Mouse (Mus musculus) neural tube, embryonic 15.5 days (tissue): ENCODE data around the gene Fcgrt. TPM values are rescaled to one million over a fixed set of nuclear protein-coding genes. Genes with fewer than 3 reads are reported as not detected.
"Not testable (repeated sequence)": the region's sequence is repeated elsewhere in the genome, so short reads cannot be mapped to it uniquely, and the experiment has no call there.

ENCODE experiments used
- ATAC-seq: fragments of 200-750 bp; cut with Nextera tagmentation; 2 replicates; pipeline ENCODE4 v1.8.0; 2017; ENCODE audit warnings: mild to moderate bottlenecking, moderate TSS enrichment, moderate library complexity; ENCODE audit not compliant: low FRiP score
- H3K27ac ChIP-seq: fragments of 300-500 bp; sonication (generic); replicated peaks from 2 replicates; pipeline ENCODE4 v1.5.1; 2015; ENCODE audit warnings: mild to moderate bottlenecking, inconsistent platforms
- H3K27me3 ChIP-seq: fragments of 300-500 bp; sonication (generic); replicated peaks from 2 replicates; pipeline ENCODE4 v1.6.1; 2015; ENCODE audit warnings: inconsistent platforms
- H3K36me3 ChIP-seq: fragments of 300-500 bp; sonication (generic); 2 replicates; pipeline ENCODE4 v1.6.1; 2015; ENCODE audit warnings: inconsistent platforms
- H3K4me1 ChIP-seq: fragments of 300-500 bp; sonication (generic); 2 replicates; pipeline ENCODE4 v1.6.1; 2015; ENCODE audit warnings: inconsistent platforms
- H3K4me2 ChIP-seq: fragments of 300-500 bp; sonication (generic); 2 replicates; pipeline ENCODE4 v1.6.1; 2015; ENCODE audit warnings: inconsistent platforms, mild to moderate bottlenecking, moderate library complexity
- H3K4me3 ChIP-seq: fragments of 300-500 bp; sonication (generic); replicated peaks from 2 replicates; pipeline ENCODE4 v1.5.1; 2015; ENCODE audit warnings: mild to moderate bottlenecking, inconsistent platforms
- H3K9ac ChIP-seq: fragments of 300-500 bp; sonication (generic); replicated peaks from 2 replicates; pipeline ENCODE4 v1.6.1; 2015; ENCODE audit warnings: mild to moderate bottlenecking, inconsistent platforms
- H3K9me3 ChIP-seq: fragments of 300-500 bp; sonication (generic); replicated peaks from 2 replicates; pipeline ENCODE4 v1.6.1; 2016; ENCODE audit warnings: inconsistent platforms
- WGBS: fragments of 180-500 bp; shearing (Covaris S2); methylation state at CpG from one replicate; pipeline ENCODE4 v1.1.7; 2015; ENCODE audit warnings: mixed read lengths; 5-methylcytosine and 5-hydroxymethylcytosine counted together
- polyA plus RNA-seq: library from polyadenylated mRNA; unstranded; fragments of >200 nt; fragmentation: Nextera tagmentation; extraction: Ambion mirVana; gene quantifications from 2 replicates; pipeline ENCODE4 v1.2.1, GENCODE M21; 2015

The Fcgrt gene
- polyA plus RNA-seq, 1 experiment from 2014 or later = 33.8 TPM

- H3K4me3 ChIP-seq = no peak overlapping the region
- H3K27ac ChIP-seq = no peak overlapping the region
- no peak for ATAC-seq
- H3K4me2 ChIP-seq = no peak overlapping the region
- H3K4me1 ChIP-seq = no peaks in the 10 kb centered on the region
- WGBS = 87% methylated on average over 5 of the region's 5 CpGs
- no peak overlapping the region for H3K9ac ChIP-seq
- no peaks in the 10 kb centered on the region for H3K27me3 ChIP-seq
- no peaks in the 10 kb centered on the region for H3K9me3 ChIP-seq
- no peaks in the 10 kb centered on the region for H3K36me3 ChIP-seq
Measured at GRCm38 (mm10) chr7:45104941-45105340, 1.3 kb upstream of the Fcgrt start.

GRCm38 (mm10) chr7:45102940-45103585, 588 bp downstream of the Fcgrt start:
- peak overlapping the region; percentile 27 for H3K4me3 ChIP-seq

GRCm38 (mm10) chr7:45102441-45102840, 1.2 kb downstream of the Fcgrt start:
- Histone ChIP-seq H3K9ac (no peak overlapping the region), H3K27me3 (no peaks in the 10 kb centered on the region), H3K27ac (no peak overlapping the region), H3K4me2 (peak overlapping the region; percentile 42), H3K4me3 (no peak overlapping the region), H3K36me3 (no peaks in the 10 kb centered on the region), H3K9me3 (no peaks in the 10 kb centered on the region), H3K4me1 (no peaks in the 10 kb centered on the region)
- WGBS = 89% methylated on average over 11 of the region's 11 CpGs
- no peak for ATAC-seq

More at GRCm38 (mm10) chr7:45102940-45103585, 588 bp downstream of the Fcgrt start:
- Histone ChIP-seq H3K36me3 (no peaks in the 10 kb centered on the region), H3K9ac (no peak overlapping the region), H3K4me2 (peak overlapping the region; percentile 42), H3K4me1 (no peaks in the 10 kb centered on the region), H3K9me3 (no peaks in the 10 kb centered on the region), H3K27me3 (no peaks in the 10 kb centered on the region), H3K27ac (peak overlapping the region; percentile 71)
- WGBS = 82% methylated on average over 9 of the region's 9 CpGs
- ATAC-seq = no peak

- Histone ChIP-seq H3K9ac (no peak overlapping the region), H3K36me3 (no peaks in the 10 kb centered on the region), H3K4me1 (no peaks in the 10 kb centered on the region), H3K27me3 (no peaks in the 10 kb centered on the region), H3K27ac (no peak overlapping the region), H3K4me2 (no peak overlapping the region), H3K4me3 (no peak overlapping the region), H3K9me3 (no peaks in the 10 kb centered on the region)
- 97% methylated on average over 6 of the region's 6 CpGs for WGBS
- ATAC-seq = no peak
Measured at GRCm38 (mm10) chr7:45100046-45100445, 3.6 kb downstream of the Fcgrt start.

DNA sequence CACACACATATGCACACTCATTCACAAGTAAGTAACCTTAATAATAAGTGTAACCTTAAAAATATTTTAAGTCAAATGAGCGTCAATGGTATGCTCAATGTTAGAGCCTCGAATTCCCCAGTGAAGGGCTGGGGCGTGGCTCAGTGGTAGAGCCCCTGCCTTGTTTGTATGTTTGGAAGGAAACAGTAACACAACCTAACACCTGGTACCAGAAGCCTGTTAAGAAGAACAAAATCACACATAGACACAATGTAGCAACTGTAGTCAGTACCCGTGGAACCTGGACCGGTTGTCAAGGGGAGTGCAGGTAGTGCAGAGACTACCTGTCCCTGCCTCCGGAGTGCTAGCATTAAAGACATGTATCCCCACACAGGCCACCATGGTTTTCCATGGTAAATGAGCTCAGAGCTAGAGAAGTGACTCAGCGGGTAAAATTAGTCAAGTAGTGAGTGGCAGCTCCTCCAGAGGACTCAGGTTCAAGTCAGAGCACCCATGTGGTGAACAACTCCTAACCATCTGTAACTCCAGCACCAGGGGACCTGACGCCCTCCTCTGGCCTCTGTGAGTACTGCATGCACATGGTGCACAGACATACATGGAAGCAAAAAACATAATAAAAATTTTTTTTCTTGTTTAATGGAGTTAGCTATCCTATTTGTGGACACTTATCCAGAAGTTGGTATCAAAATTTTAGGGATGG, 5.0 kb downstream of the Fcgrt start:
- WGBS = 87% methylated on average over 8 of the region's 8 CpGs
- Histone ChIP-seq H3K27ac (no peak overlapping the region), H3K9me3 (no peaks in the 10 kb centered on the region), H3K27me3 (no peaks in the 10 kb centered on the region), H3K36me3 (no peaks in the 10 kb centered on the region), H3K9ac (no peak overlapping the region), H3K4me1 (no peaks in the 10 kb centered on the region), H3K4me2 (no peak overlapping the region), H3K4me3 (no peak overlapping the region)
- ATAC-seq = no peak

- Histone ChIP-seq H3K9me3 (no peaks in the 10 kb centered on the region), H3K9ac (no peak overlapping the region), H3K36me3 (no peaks in the 10 kb centered on the region), H3K4me2 (no peak overlapping the region), H3K27ac (no peak overlapping the region), H3K4me1 (peaks cover 4% of the 10 kb centered on the region; the same call in 1 of the 2 replicates), H3K27me3 (no peaks in the 10 kb centered on the region), H3K4me3 (no peak overlapping the region)
- no peak for ATAC-seq
- 76% methylated on average over 6 of the region's 6 CpGs for WGBS
Measured at GRCm38 (mm10) chr7:45097479-45097878, 6.2 kb downstream of the Fcgrt start.

DNA sequence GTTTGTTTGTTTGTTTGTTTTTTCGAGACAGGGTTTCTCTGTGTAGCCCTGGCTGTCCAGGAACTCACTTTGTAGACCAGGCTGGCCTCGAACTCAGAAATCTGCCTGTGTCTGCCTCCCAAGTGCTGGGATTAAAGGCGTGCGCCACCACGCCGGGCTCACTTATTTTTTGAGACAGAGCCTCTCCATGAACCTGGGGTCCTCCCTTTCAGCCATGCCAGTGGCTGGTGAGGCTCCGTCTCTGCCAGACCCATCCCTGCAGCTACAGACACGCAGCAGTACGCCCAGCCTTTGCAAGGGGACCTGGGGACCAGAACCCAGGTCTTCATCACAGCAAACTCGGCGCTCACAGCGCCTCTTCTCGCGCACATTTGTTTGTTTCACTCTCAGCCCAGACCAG, 7.7 kb downstream of the Fcgrt start:
- not testable (repeated sequence) for H3K36me3 ChIP-seq, H3K4me3 ChIP-seq, ATAC-seq, H3K9ac ChIP-seq, H3K27ac ChIP-seq, H3K9me3 ChIP-seq, H3K4me2 ChIP-seq, H3K27me3 ChIP-seq
- WGBS = 94% methylated on average over 14 of the region's 14 CpGs
- H3K4me1 ChIP-seq = peaks cover 17% of the 10 kb centered on the region

DNA sequence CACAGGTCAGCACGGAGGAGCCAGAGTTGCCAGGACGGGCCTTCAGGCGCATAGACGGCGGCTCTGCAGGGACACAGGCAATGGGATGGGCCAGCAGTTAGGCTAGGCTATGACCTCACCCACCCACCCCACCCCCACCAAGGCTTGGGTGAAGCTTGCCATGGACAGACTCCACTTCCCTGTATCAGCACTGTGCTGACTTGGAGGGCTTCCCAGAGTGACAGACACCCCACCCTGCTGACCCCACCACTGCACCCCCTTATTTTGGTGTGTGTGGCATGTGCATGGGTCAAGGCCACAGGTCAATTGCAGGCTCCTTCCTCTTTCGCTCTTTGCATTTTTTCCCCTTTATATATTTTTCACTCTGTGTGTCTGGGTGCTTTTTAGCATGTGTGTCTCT, 8.3 kb downstream of the Fcgrt start:
- Histone ChIP-seq H3K9ac (no peak overlapping the region), H3K27me3 (no peaks in the 10 kb centered on the region), H3K27ac (no peak overlapping the region), H3K4me3 (no peak overlapping the region), H3K4me2 (no peak overlapping the region), H3K36me3 (no peaks in the 10 kb centered on the region), H3K9me3 (no peaks in the 10 kb centered on the region), H3K4me1 (peaks cover 18% of the 10 kb centered on the region)
- WGBS = 81% methylated on average over 6 of the region's 6 CpGs
- ATAC-seq = no peak

DNA sequence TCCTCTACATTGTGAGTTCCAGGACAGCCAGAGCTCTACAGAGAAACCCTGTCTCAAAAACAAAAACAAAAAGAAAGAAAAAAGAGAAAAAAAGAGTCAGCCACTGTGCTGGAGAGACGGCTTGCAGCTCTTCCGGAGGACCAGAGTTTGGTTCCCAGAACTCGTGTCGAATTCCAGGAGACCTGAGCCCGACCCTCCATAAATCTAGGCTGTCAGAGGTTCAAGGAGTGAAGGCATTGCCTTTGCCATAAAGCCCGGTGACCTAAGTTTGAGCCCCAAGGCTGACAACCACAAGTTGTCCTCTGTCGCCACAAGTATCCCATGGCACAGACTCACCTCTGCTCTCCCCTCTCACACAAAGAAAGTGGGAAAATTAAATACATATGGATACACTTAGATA, 9.5 kb downstream of the Fcgrt start:
- no peak overlapping the region for H3K4me3 ChIP-seq
- no peaks in the 10 kb centered on the region for H3K9me3 ChIP-seq
- no peaks in the 10 kb centered on the region for H3K36me3 ChIP-seq
- no peak overlapping the region for H3K9ac ChIP-seq
- H3K27me3 ChIP-seq = no peaks in the 10 kb centered on the region
- peaks cover 18% of the 10 kb centered on the region for H3K4me1 ChIP-seq
- WGBS = 11% methylated on average over 7 of the region's 7 CpGs
- no peak for ATAC-seq
- H3K27ac ChIP-seq = no peak overlapping the region
- H3K4me2 ChIP-seq = no peak overlapping the region

GRCm38 (mm10) chr7:45093516-45093905, 10.1 kb downstream of the Fcgrt start:
- no peak overlapping the region for H3K4me2 ChIP-seq
- ATAC-seq = no peak
- no peak overlapping the region for H3K4me3 ChIP-seq
- H3K4me1 ChIP-seq = peaks cover 18% of the 10 kb centered on the region
- H3K36me3 ChIP-seq = no peaks in the 10 kb centered on the region
- 33% methylated on average over 18 of the region's 18 CpGs for WGBS
- no peaks in the 10 kb centered on the region for H3K27me3 ChIP-seq
- H3K9ac ChIP-seq = no peak overlapping the region
- H3K27ac ChIP-seq = no peak overlapping the region
- no peaks in the 10 kb centered on the region for H3K9me3 ChIP-seq

- no peak overlapping the region for H3K27ac ChIP-seq
- no peak overlapping the region for H3K9ac ChIP-seq
- H3K4me3 ChIP-seq = no peak overlapping the region
- no peaks in the 10 kb centered on the region for H3K27me3 ChIP-seq
- no peaks in the 10 kb centered on the region for H3K36me3 ChIP-seq
- ATAC-seq = no peak
- peaks cover 18% of the 10 kb centered on the region for H3K4me1 ChIP-seq
- no peak overlapping the region for H3K4me2 ChIP-seq
- WGBS = 61% methylated on average over 12 of the region's 12 CpGs
- no peaks in the 10 kb centered on the region for H3K9me3 ChIP-seq
Measured at GRCm38 (mm10) chr7:45092828-45093515, 10.7 kb downstream of the Fcgrt start.

DNA sequence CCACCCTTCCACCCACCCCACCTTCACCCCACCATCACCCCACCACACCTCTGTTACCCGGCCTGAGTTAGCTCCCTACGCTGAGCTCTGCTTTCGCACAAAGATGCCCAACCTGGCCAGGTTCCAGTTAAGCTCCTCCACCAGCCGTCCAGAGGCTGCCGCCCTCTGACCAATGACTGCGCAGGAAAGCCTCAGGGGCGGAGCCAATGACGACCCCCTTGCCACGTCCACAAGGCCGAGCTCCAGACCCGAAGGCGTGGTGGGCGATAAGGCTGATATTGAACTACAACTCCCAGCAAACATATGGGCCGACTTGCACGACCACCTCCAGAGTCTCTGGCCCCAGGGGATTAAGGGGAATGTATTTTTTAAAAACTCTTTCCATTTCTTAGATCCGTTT, 11.6 kb downstream of the Fcgrt start, which contains the start of gene Rcn3:
Rcn3 (minus strand) TSS at position 174 of the 400 bp plus-strand sequence.
- Histone ChIP-seq H3K27me3 (no peaks in the 10 kb centered on the region), H3K9me3 (no peaks in the 10 kb centered on the region), H3K4me1 (peaks cover 18% of the 10 kb centered on the region), H3K9ac (peak within 1 kb of the TSS; percentile 49), H3K4me3 (peak within 1 kb of the TSS; percentile 41), H3K27ac (peak within 1 kb of the TSS; percentile 18; the same call in 1 of the 2 replicates), H3K36me3 (no peaks in the 10 kb centered on the region), H3K4me2 (peak within 1 kb of the TSS; percentile 64)
- ATAC-seq = peak; percentile 93
- under 1% methylated on average over 16 of the region's 16 CpGs for WGBS
